Mouse (Mus musculus): ENCODE data around the gene Cdh4. TPM values are rescaled to one million over a fixed set of nuclear protein-coding genes. Genes with fewer than 3 reads are reported as not detected.

The Cdh4 gene
- polyA plus RNA-seq, 1 experiment from 2014 or later: 2.5 TPM

GRCm38 (mm10) chr2:179713326-179713725, 271.1 kb downstream of the Cdh4 start:
- no peak for ATAC-seq (ENCODE audit: insufficient number of reproducible peaks, insufficient read depth, low FRiP score, low read depth)
- Histone ChIP-seq H3K4me2 (replicated peaks; ENCODE audit: low read depth, low read length) (no peak overlapping the region), H3K27ac (ENCODE audit: low read length) (no peak overlapping the region), H3K9me3 (ENCODE audit: control insufficient read depth, low read depth, low read length) (no peaks in the 10 kb centered on the region), H3K4me1 (ENCODE audit: control insufficient read depth, insufficient read depth, low read length) (no peaks in the 10 kb centered on the region), H3K36me3 (ENCODE audit: control insufficient read depth, insufficient read depth, low read length) (no peaks in the 10 kb centered on the region), H3K9ac (replicated peaks; ENCODE audit: low read depth, low read length) (no peak overlapping the region), H3K27me3 (ENCODE audit: control insufficient read depth, insufficient read depth, low read length) (no peaks in the 10 kb centered on the region), H3K4me3 (ENCODE audit: low read depth, low read length) (no peak overlapping the region)
- WGBS: 73% methylated on average over 4 of the region's 4 CpGs

- Histone ChIP-seq H3K9me3 (ENCODE audit: control insufficient read depth, low read depth, low read length) (no peaks in the 10 kb centered on the region), H3K4me1 (ENCODE audit: control insufficient read depth, insufficient read depth, low read length) (no peaks in the 10 kb centered on the region), H3K27ac (ENCODE audit: low read length) (no peak overlapping the region), H3K9ac (replicated peaks; ENCODE audit: low read depth, low read length) (no peak overlapping the region), H3K36me3 (ENCODE audit: control insufficient read depth, insufficient read depth, low read length) (no peaks in the 10 kb centered on the region), H3K4me3 (ENCODE audit: low read depth, low read length) (no peak overlapping the region), H3K27me3 (ENCODE audit: control insufficient read depth, insufficient read depth, low read length) (no peaks in the 10 kb centered on the region), H3K4me2 (replicated peaks; ENCODE audit: low read depth, low read length) (no peak overlapping the region)
- WGBS: 82% methylated on average over 3 of the region's 3 CpGs
- ATAC-seq (ENCODE audit: insufficient number of reproducible peaks, insufficient read depth, low FRiP score, low read depth): no peak
Observed at GRCm38 (mm10) chr2:179714145-179714544, 271.9 kb downstream of the Cdh4 start.

GRCm38 (mm10) chr2:179715375-179715774, 273.1 kb downstream of the Cdh4 start:
- WGBS: 93% methylated on average over 1 of the region's 1 CpGs
- ATAC-seq (ENCODE audit: insufficient number of reproducible peaks, insufficient read depth, low FRiP score, low read depth): no peak

GRCm38 (mm10) chr2:179720366-179720765, 278.1 kb downstream of the Cdh4 start:
- Histone ChIP-seq H3K9ac (replicated peaks; ENCODE audit: low read depth, low read length) (no peak overlapping the region), H3K9me3 (ENCODE audit: control insufficient read depth, low read depth, low read length) (no peaks in the 10 kb centered on the region), H3K36me3 (ENCODE audit: control insufficient read depth, insufficient read depth, low read length) (no peaks in the 10 kb centered on the region), H3K4me3 (ENCODE audit: low read depth, low read length) (no peak overlapping the region), H3K4me2 (replicated peaks; ENCODE audit: low read depth, low read length) (no peak overlapping the region), H3K27me3 (ENCODE audit: control insufficient read depth, insufficient read depth, low read length) (no peaks in the 10 kb centered on the region), H3K27ac (ENCODE audit: low read length) (no peak overlapping the region), H3K4me1 (ENCODE audit: control insufficient read depth, insufficient read depth, low read length) (no peaks in the 10 kb centered on the region)
- 46% methylated on average over 3 of the region's 3 CpGs for WGBS
- ATAC-seq (ENCODE audit: insufficient number of reproducible peaks, insufficient read depth, low FRiP score, low read depth): no peak

More at GRCm38 (mm10) chr2:179715375-179715774, 273.1 kb downstream of the Cdh4 start:
- Histone ChIP-seq H3K9me3 (ENCODE audit: control insufficient read depth, low read depth, low read length) (no peaks in the 10 kb centered on the region), H3K36me3 (ENCODE audit: control insufficient read depth, insufficient read depth, low read length) (no peaks in the 10 kb centered on the region), H3K27me3 (ENCODE audit: control insufficient read depth, insufficient read depth, low read length) (no peaks in the 10 kb centered on the region), H3K4me1 (ENCODE audit: control insufficient read depth, insufficient read depth, low read length) (no peaks in the 10 kb centered on the region), H3K9ac (replicated peaks; ENCODE audit: low read depth, low read length) (no peak overlapping the region), H3K4me2 (replicated peaks; ENCODE audit: low read depth, low read length) (no peak overlapping the region), H3K4me3 (ENCODE audit: low read depth, low read length) (no peak overlapping the region), H3K27ac (ENCODE audit: low read length) (no peak overlapping the region)

GRCm38 (mm10) chr2:179721534-179722516, 279.6 kb downstream of the Cdh4 start:
- no peak overlapping the region for H3K4me2 ChIP-seq (replicated peaks; ENCODE audit: low read depth, low read length)

GRCm38 (mm10) chr2:179722776-179723386, 280.6 kb downstream of the Cdh4 start:
- 77% methylated on average over 4 of the region's 4 CpGs for WGBS
- H3K27me3 ChIP-seq (ENCODE audit: control insufficient read depth, insufficient read depth, low read length): no peaks in the 10 kb centered on the region
- H3K4me2 ChIP-seq (replicated peaks; ENCODE audit: low read depth, low read length): no peak overlapping the region
- no peak overlapping the region for H3K9ac ChIP-seq (replicated peaks; ENCODE audit: low read depth, low read length)
- H3K4me3 ChIP-seq (ENCODE audit: low read depth, low read length): no peak overlapping the region
- no peaks in the 10 kb centered on the region for H3K4me1 ChIP-seq (ENCODE audit: control insufficient read depth, insufficient read depth, low read length)
- H3K27ac ChIP-seq (ENCODE audit: low read length): no peak overlapping the region
- H3K36me3 ChIP-seq (ENCODE audit: control insufficient read depth, insufficient read depth, low read length): no peaks in the 10 kb centered on the region
- no peak for ATAC-seq (ENCODE audit: insufficient number of reproducible peaks, insufficient read depth, low FRiP score, low read depth)
- no peaks in the 10 kb centered on the region for H3K9me3 ChIP-seq (ENCODE audit: control insufficient read depth, low read depth, low read length)

More at GRCm38 (mm10) chr2:179721534-179722516, 279.6 kb downstream of the Cdh4 start:
- ATAC-seq (ENCODE audit: insufficient number of reproducible peaks, insufficient read depth, low FRiP score, low read depth): no peak
- Histone ChIP-seq H3K27me3 (ENCODE audit: control insufficient read depth, insufficient read depth, low read length) (no peaks in the 10 kb centered on the region), H3K4me1 (ENCODE audit: control insufficient read depth, insufficient read depth, low read length) (no peaks in the 10 kb centered on the region), H3K9ac (replicated peaks; ENCODE audit: low read depth, low read length) (no peak overlapping the region), H3K27ac (ENCODE audit: low read length) (no peak overlapping the region), H3K4me3 (ENCODE audit: low read depth, low read length) (no peak overlapping the region), H3K9me3 (ENCODE audit: control insufficient read depth, low read depth, low read length) (no peaks in the 10 kb centered on the region), H3K36me3 (ENCODE audit: control insufficient read depth, insufficient read depth, low read length) (no peaks in the 10 kb centered on the region)
- 55% methylated on average over 18 of the region's 18 CpGs for WGBS

- no peak overlapping the region for H3K4me3 ChIP-seq (ENCODE audit: low read depth, low read length)
- WGBS: 86% methylated on average over 8 of the region's 8 CpGs
Observed at GRCm38 (mm10) chr2:179723401-179723800, 281.2 kb downstream of the Cdh4 start.

GRCm38 (mm10) chr2:179729002-179729401, 286.8 kb downstream of the Cdh4 start:
- H3K9ac ChIP-seq (replicated peaks; ENCODE audit: low read depth, low read length): no peak overlapping the region
- no peaks in the 10 kb centered on the region for H3K9me3 ChIP-seq (ENCODE audit: control insufficient read depth, low read depth, low read length)
- H3K36me3 ChIP-seq (ENCODE audit: control insufficient read depth, insufficient read depth, low read length): no peaks in the 10 kb centered on the region
- no peak overlapping the region for H3K27ac ChIP-seq (ENCODE audit: low read length)
- WGBS: 59% methylated on average over 8 of the region's 8 CpGs
- H3K4me1 ChIP-seq (ENCODE audit: control insufficient read depth, insufficient read depth, low read length): no peaks in the 10 kb centered on the region
- no peak for ATAC-seq (ENCODE audit: insufficient number of reproducible peaks, insufficient read depth, low FRiP score, low read depth)
- no peak overlapping the region for H3K4me3 ChIP-seq (ENCODE audit: low read depth, low read length)
- H3K27me3 ChIP-seq (ENCODE audit: control insufficient read depth, insufficient read depth, low read length): no peaks in the 10 kb centered on the region
- H3K4me2 ChIP-seq (replicated peaks; ENCODE audit: low read depth, low read length): no peak overlapping the region

More at GRCm38 (mm10) chr2:179723401-179723800, 281.2 kb downstream of the Cdh4 start:
- Histone ChIP-seq H3K4me2 (replicated peaks; ENCODE audit: low read depth, low read length) (no peak overlapping the region), H3K27ac (ENCODE audit: low read length) (no peak overlapping the region), H3K9me3 (ENCODE audit: control insufficient read depth, low read depth, low read length) (no peaks in the 10 kb centered on the region), H3K36me3 (ENCODE audit: control insufficient read depth, insufficient read depth, low read length) (no peaks in the 10 kb centered on the region), H3K9ac (replicated peaks; ENCODE audit: low read depth, low read length) (no peak overlapping the region), H3K27me3 (ENCODE audit: control insufficient read depth, insufficient read depth, low read length) (no peaks in the 10 kb centered on the region), H3K4me1 (ENCODE audit: control insufficient read depth, insufficient read depth, low read length) (no peaks in the 10 kb centered on the region)
- no peak for ATAC-seq (ENCODE audit: insufficient number of reproducible peaks, insufficient read depth, low FRiP score, low read depth)

All from stomach, embryonic 14.5 days (tissue).